Mouse (Mus musculus) neural tube, embryonic 13.5 days (tissue): ENCODE measurements around the gene Adamts2. TPM values are rescaled to one million over a fixed set of nuclear protein-coding genes. Genes with fewer than 3 reads are reported as not detected.

Experiments
- ATAC-seq: fragments of 200-750 bp; cut with Nextera tagmentation; 2 replicates; pipeline ENCODE4 v1.8.0; 2017; ENCODE audit warnings: low read depth, mild to moderate bottlenecking, moderate TSS enrichment, moderate library complexity
- H3K27ac ChIP-seq: fragments of 300-500 bp; sonication (generic); replicated peaks from 2 replicates; pipeline ENCODE4 v1.5.1; 2015; ENCODE audit warnings: moderate library complexity, mild to moderate bottlenecking, inconsistent platforms
- H3K27me3 ChIP-seq: fragments of 300-500 bp; sonication (generic); 2 replicates; pipeline ENCODE4 v1.6.1; 2015; ENCODE audit warnings: mild to moderate bottlenecking, inconsistent platforms
- H3K36me3 ChIP-seq: fragments of 300-500 bp; sonication (generic); 2 replicates; pipeline ENCODE4 v1.6.1; 2015; ENCODE audit warnings: mild to moderate bottlenecking, inconsistent platforms
- H3K4me1 ChIP-seq: fragments of 300-500 bp; sonication (generic); replicated peaks from 2 replicates; pipeline ENCODE4 v1.6.1; 2015; ENCODE audit warnings: inconsistent platforms
- H3K4me2 ChIP-seq: fragments of 300-500 bp; sonication (generic); 2 replicates; pipeline ENCODE4 v1.6.1; 2015; ENCODE audit warnings: inconsistent platforms, mild to moderate bottlenecking, moderate library complexity
- H3K4me3 ChIP-seq: fragments of 300-500 bp; sonication (generic); 2 replicates; pipeline ENCODE4 v1.5.1; 2015; ENCODE audit warnings: mild to moderate bottlenecking, inconsistent platforms
- H3K9ac ChIP-seq: fragments of 300-500 bp; sonication (generic); 2 replicates; pipeline ENCODE4 v1.6.1; 2015; ENCODE audit warnings: moderate library complexity, mild to moderate bottlenecking, inconsistent platforms
- H3K9me3 ChIP-seq: fragments of 300-500 bp; sonication (generic); 2 replicates; pipeline ENCODE4 v1.6.1; 2016; ENCODE audit warnings: inconsistent platforms
- WGBS: fragments of 180-500 bp; shearing (Covaris S2); methylation state at CpG from one replicate; pipeline ENCODE4 v1.1.7; 2015; 5-methylcytosine and 5-hydroxymethylcytosine counted together
- polyA plus RNA-seq: library from polyadenylated mRNA; unstranded; fragments of >200 nt; fragmentation: Nextera tagmentation; extraction: Ambion mirVana; gene quantifications from 2 replicates; pipeline ENCODE4 v1.2.1, GENCODE M21; 2015

The Adamts2 gene
- 3.7 and 4.8 TPM in 2 replicates for polyA plus RNA-seq

GRCm38 (mm10) chr11:50601641-50602355 is at the start of gene Adamts2:
Gene Adamts2 (plus strand): TSS chr11:50602084.
- under 1% methylated on average over 79 of the region's 82 CpGs for WGBS
- Histone ChIP-seq H3K4me2 (peak within 1 kb of the TSS; percentile 99), H3K27ac (no peak within 1 kb of the TSS), H3K9me3 (no peaks in the 10 kb centered on the region), H3K4me3 (peak within 1 kb of the TSS; percentile 63), H3K9ac (peak within 1 kb of the TSS; percentile 73), H3K4me1 (peaks cover 18% of the 10 kb centered on the region), H3K36me3 (no peaks in the 10 kb centered on the region), H3K27me3 (peaks cover 79% of the 10 kb centered on the region)
- peak; percentile 73 for ATAC-seq

GRCm38 (mm10) chr11:50557064-50557463 is 44.8 kb upstream of the Adamts2 start:
- H3K4me1 ChIP-seq, result no peaks in the 10 kb centered on the region
- no peaks in the 10 kb centered on the region for H3K27me3 ChIP-seq
- peaks cover 15% of the 10 kb centered on the region; the same call in 1 of the 2 replicates for H3K9me3 ChIP-seq
- ATAC-seq, result no peak
- H3K27ac ChIP-seq, result no peak overlapping the region
- 94% methylated on average over 3 of the region's 3 CpGs for WGBS
- H3K4me2 ChIP-seq, result no peak overlapping the region
- no peak overlapping the region for H3K4me3 ChIP-seq
- no peak overlapping the region for H3K9ac ChIP-seq
- no peaks in the 10 kb centered on the region for H3K36me3 ChIP-seq

GRCm38 (mm10) chr11:50559108-50559507 is 42.8 kb upstream of the Adamts2 start:
- H3K9me3 ChIP-seq, result peaks cover 15% of the 10 kb centered on the region; the same call in 1 of the 2 replicates
- H3K9ac ChIP-seq, result no peak overlapping the region
- H3K27ac ChIP-seq, result no peak overlapping the region
- H3K4me1 ChIP-seq, result no peaks in the 10 kb centered on the region
- no peak overlapping the region for H3K4me3 ChIP-seq
- WGBS, result 33% methylated on average over 4 of the region's 4 CpGs
- no peak overlapping the region for H3K4me2 ChIP-seq
- no peaks in the 10 kb centered on the region for H3K36me3 ChIP-seq
- H3K27me3 ChIP-seq, result no peaks in the 10 kb centered on the region
- no peak for ATAC-seq

- WGBS, result 81% methylated on average over 20 of the region's 20 CpGs
- Histone ChIP-seq H3K9me3 (no peaks in the 10 kb centered on the region), H3K4me1 (no peaks in the 10 kb centered on the region), H3K27ac (no peak overlapping the region), H3K36me3 (no peaks in the 10 kb centered on the region), H3K4me3 (no peak overlapping the region), H3K27me3 (no peaks in the 10 kb centered on the region), H3K9ac (no peak overlapping the region), H3K4me2 (no peak overlapping the region)
- ATAC-seq, result no peak
These were observed 36.2 kb upstream of the Adamts2 start for GRCm38 (mm10) chr11:50565466-50566211.

- ATAC-seq, result no peak
- H3K9ac ChIP-seq, result no peak overlapping the region
These were observed 30.4 kb upstream of the Adamts2 start for GRCm38 (mm10) chr11:50571448-50571847.

GRCm38 (mm10) chr11:50576521-50576920 is 25.4 kb upstream of the Adamts2 start:
- H3K9me3 ChIP-seq, result no peaks in the 10 kb centered on the region
- ATAC-seq, result no peak
- H3K9ac ChIP-seq, result no peak overlapping the region
- no peaks in the 10 kb centered on the region for H3K27me3 ChIP-seq
- no peaks in the 10 kb centered on the region for H3K36me3 ChIP-seq
- 67% methylated on average over 4 of the region's 4 CpGs for WGBS
- H3K27ac ChIP-seq, result no peak overlapping the region
- H3K4me1 ChIP-seq, result 0 out of 2 replicates have a peak, but pooled peaks cover 4% of the 10 kb centered on the region
- H3K4me3 ChIP-seq, result no peak overlapping the region
- no peak overlapping the region for H3K4me2 ChIP-seq

More at GRCm38 (mm10) chr11:50571448-50571847, 30.4 kb upstream of the Adamts2 start:
- Histone ChIP-seq H3K4me2 (no peak overlapping the region), H3K4me1 (0 out of 2 replicates have a peak, but pooled peaks cover 4% of the 10 kb centered on the region), H3K4me3 (no peak overlapping the region), H3K36me3 (no peaks in the 10 kb centered on the region), H3K27ac (0 out of 2 replicates have a peak overlapping the region, but pooled peaks have one; percentile 18), H3K27me3 (no peaks in the 10 kb centered on the region), H3K9me3 (no peaks in the 10 kb centered on the region)
- 57% methylated on average over 6 of the region's 6 CpGs for WGBS

GRCm38 (mm10) chr11:50587026-50587425 is 14.9 kb upstream of the Adamts2 start:
- Histone ChIP-seq H3K36me3 (no peaks in the 10 kb centered on the region), H3K27ac (no peak overlapping the region), H3K4me2 (no peak overlapping the region), H3K4me3 (no peak overlapping the region), H3K27me3 (no peaks in the 10 kb centered on the region), H3K9ac (no peak overlapping the region), H3K9me3 (no peaks in the 10 kb centered on the region), H3K4me1 (no peaks in the 10 kb centered on the region)
- ATAC-seq, result no peak
- 46% methylated on average over 7 of the region's 7 CpGs for WGBS

- WGBS, result 15% methylated on average over 3 of the region's 3 CpGs
- Histone ChIP-seq H3K4me1 (peaks cover 1% of the 10 kb centered on the region; the same call in 1 of the 2 replicates), H3K27ac (no peak overlapping the region), H3K4me3 (no peak overlapping the region), H3K4me2 (no peak overlapping the region), H3K27me3 (no peaks in the 10 kb centered on the region), H3K9me3 (no peaks in the 10 kb centered on the region), H3K9ac (no peak overlapping the region), H3K36me3 (no peaks in the 10 kb centered on the region)
- ATAC-seq, result no peak
These were observed 14.1 kb upstream of the Adamts2 start for GRCm38 (mm10) chr11:50587787-50588186.

GRCm38 (mm10) chr11:50589060-50589459 is 12.8 kb upstream of the Adamts2 start:
- ATAC-seq, result no peak
- Histone ChIP-seq H3K4me2 (no peak overlapping the region), H3K9me3 (no peaks in the 10 kb centered on the region), H3K36me3 (no peaks in the 10 kb centered on the region), H3K9ac (no peak overlapping the region), H3K27ac (no peak overlapping the region), H3K4me3 (no peak overlapping the region), H3K27me3 (no peaks in the 10 kb centered on the region), H3K4me1 (peaks cover 6% of the 10 kb centered on the region)
- WGBS, result 36% methylated on average over 11 of the region's 11 CpGs

GRCm38 (mm10) chr11:50591053-50591452 is 10.8 kb upstream of the Adamts2 start:
- no peaks in the 10 kb centered on the region for H3K9me3 ChIP-seq
- no peak for ATAC-seq
- H3K9ac ChIP-seq, result no peak overlapping the region
- no peak overlapping the region for H3K27ac ChIP-seq
- peaks cover 6% of the 10 kb centered on the region for H3K4me1 ChIP-seq
- no peaks in the 10 kb centered on the region; the same call in 1 of the 2 replicates for H3K27me3 ChIP-seq
- H3K36me3 ChIP-seq, result no peaks in the 10 kb centered on the region
- 80% methylated on average over 13 of the region's 13 CpGs for WGBS
- no peak overlapping the region for H3K4me2 ChIP-seq
- H3K4me3 ChIP-seq, result no peak overlapping the region

- no peak; the same call in 1 of the 2 replicates for ATAC-seq
- H3K9me3 ChIP-seq, result no peaks in the 10 kb centered on the region
- 69% methylated on average over 16 of the region's 16 CpGs for WGBS
These were observed 8.9 kb upstream of the Adamts2 start for GRCm38 (mm10) chr11:50592892-50593553.

GRCm38 (mm10) chr11:50596571-50596970 is 5.3 kb upstream of the Adamts2 start:
- H3K27me3 ChIP-seq, result peaks cover 32% of the 10 kb centered on the region
- no peaks in the 10 kb centered on the region for H3K36me3 ChIP-seq
- H3K9me3 ChIP-seq, result no peaks in the 10 kb centered on the region
- no peak overlapping the region for H3K4me2 ChIP-seq
- no peak for ATAC-seq
- no peak overlapping the region for H3K4me3 ChIP-seq
- no peak overlapping the region for H3K9ac ChIP-seq
- WGBS, result 89% methylated on average over 2 of the region's 2 CpGs
- H3K4me1 ChIP-seq, result peaks cover 6% of the 10 kb centered on the region
- no peak overlapping the region for H3K27ac ChIP-seq

More at GRCm38 (mm10) chr11:50592892-50593553, 8.9 kb upstream of the Adamts2 start:
- Histone ChIP-seq H3K27me3 (no peaks in the 10 kb centered on the region; the same call in 1 of the 2 replicates), H3K27ac (0 out of 2 replicates have a peak overlapping the region, but pooled peaks have one; percentile 18), H3K4me2 (no peak overlapping the region), H3K4me3 (no peak overlapping the region), H3K9ac (no peak overlapping the region), H3K36me3 (no peaks in the 10 kb centered on the region), H3K4me1 (peaks cover 6% of the 10 kb centered on the region)
